Mouse (Mus musculus) thymus, adult 2 months (tissue): ENCODE results near the gene Ptn.

Source experiments
- CTCF ChIP-seq: fragments of 200-500 bp; IDR thresholded peaks from 2 replicates; pipeline ENCODE4 v1.5.1; 2012; ENCODE audit warnings: mild to moderate bottlenecking, control low read depth, low read length, moderate library complexity, borderline replicate concordance; ENCODE audit not compliant: control insufficient read depth, poor library complexity, insufficient read depth; ENCODE audit errors: extremely low read depth
- POLR2A ChIP-seq: fragments of 200-500 bp; IDR thresholded peaks from 2 replicates; pipeline ENCODE4 v1.6.1; 2012; ENCODE audit warnings: mild to moderate bottlenecking, low read length, control low read depth, moderate library complexity; ENCODE audit not compliant: control insufficient read depth, poor library complexity, insufficient read depth; ENCODE audit errors: extremely low read depth

DNA sequence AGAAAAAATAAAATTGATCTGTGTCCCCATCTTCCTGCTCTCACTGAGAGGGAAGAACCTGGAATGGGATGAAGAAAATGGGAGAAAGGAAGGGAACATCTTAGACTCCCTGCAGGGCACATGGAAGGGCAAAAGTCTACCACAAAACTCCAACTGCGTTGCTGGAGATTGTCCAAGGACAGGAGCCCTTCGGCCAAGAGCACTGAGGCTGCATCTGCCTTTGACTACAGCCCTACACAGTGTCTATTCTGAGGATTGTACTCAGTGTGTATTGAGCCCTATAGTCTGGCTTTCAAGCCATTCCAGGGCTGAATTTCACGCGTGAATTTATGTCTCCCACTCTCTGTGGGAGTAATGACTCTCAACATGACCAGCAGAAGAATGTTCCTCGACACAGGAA lies 16.2 kb downstream of the Ptn start:
- TF ChIP-seq CTCF: no peak
- TF ChIP-seq POLR2A: no peak
